Mouse (Mus musculus) c-Kit-positive CD71-negative TER-119-negative erythroid progenitor cells, embryonic 14.5 days (primary cell): ENCODE measurements at regions not wholly inside any gene's neighbourhood (a gene's known extent, or its start where the extent isn't known, plus 50 kb on each side); places are given as distances from the start of the nearest gene placed in this dataset.
"Not testable (repeated sequence)": the region's sequence is repeated elsewhere in the genome, so short reads cannot be mapped to it uniquely, and the experiment has no call there.

Experiments used
- DNase-seq: peaks from one replicate; pipeline ENCODE4 v3.0.0-alpha.2; 2013; ENCODE audit warnings: low read depth

DNA sequence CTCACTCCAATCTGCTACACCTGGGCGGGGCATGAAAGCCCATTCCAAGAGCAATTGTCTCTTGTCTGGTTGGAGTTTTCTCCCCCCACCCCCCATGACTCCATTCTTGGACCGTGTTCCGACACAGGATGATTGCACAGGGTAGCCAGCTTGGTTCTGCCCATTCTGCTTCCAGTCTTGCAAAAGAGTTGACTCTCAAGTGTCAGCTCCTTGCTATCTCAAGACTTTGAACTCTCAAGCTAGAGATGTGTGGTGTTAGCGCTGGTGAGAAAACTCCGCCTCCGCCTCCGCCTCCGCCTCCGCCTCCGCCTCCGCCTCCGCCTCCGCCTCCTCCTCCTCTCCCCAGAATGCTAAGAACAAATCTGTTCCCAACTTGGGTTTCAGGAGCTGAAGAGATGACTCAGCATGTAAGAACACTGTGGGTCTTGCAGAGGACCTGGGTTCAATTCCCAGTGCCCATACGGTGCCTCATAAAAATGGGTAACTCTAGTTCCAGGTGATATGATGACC is 135.1 kb downstream of the Bcat1 start:
- no peak for DNase-seq

DNA sequence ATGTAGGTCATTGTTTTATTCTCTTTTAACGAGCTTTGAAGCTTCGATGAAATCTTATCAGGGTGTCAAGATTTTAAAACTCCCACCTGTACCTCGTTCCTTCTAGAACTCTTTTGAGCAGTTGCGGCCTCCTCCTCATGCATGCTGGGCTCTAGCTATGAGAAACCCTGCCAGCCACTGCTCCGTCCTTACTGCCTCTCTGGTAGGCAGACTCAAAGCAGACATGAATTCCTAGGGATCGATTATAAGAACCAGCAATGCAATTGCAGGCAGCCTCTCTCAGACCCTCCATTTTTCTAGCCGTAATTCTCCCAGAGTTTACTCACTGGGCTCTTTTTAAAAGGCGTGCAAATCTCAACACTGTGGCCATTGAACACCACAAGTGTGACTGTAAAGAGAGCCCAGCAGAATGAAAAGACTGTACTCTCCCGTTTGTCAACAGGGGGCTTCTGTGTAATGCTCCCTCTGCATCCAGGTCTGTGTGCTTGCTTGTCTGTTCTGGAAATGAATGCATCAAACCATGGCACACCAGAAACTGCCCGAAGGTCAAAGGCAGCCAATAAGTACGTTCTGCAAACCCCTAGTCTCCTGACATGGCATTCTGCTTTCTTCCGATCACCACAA is 137.3 kb downstream of the Bcat1 start:
- DNase-seq, result no peak

GRCm38 (mm10) chr6:144937211-144937610 is 138.8 kb downstream of the Bcat1 start:
- no peak for DNase-seq

DNA sequence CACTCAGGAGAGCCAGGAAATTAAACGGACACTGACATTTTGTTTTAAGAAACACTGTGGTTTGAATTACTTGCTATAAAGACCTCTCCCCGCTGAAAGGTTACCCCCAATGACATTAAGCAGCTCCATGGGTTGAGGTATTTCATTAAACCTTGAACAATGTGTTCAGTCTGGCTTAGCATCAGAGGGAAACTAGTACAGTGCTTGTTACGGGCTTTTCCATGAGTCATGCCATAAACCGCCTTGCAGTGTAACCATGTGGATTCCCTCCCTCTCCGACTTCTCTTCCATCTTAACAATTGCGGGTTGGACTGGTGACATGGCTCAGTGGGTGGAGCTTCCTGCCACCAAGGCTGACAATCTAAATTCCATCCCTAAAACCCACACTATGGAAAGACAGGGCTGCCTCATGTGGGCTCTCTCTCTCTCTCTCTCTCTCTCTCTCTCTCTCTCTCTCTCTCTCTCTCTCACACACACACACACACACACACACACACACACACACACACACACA is 142.2 kb downstream of the Bcat1 start:
- DNase-seq, result no peak

DNA sequence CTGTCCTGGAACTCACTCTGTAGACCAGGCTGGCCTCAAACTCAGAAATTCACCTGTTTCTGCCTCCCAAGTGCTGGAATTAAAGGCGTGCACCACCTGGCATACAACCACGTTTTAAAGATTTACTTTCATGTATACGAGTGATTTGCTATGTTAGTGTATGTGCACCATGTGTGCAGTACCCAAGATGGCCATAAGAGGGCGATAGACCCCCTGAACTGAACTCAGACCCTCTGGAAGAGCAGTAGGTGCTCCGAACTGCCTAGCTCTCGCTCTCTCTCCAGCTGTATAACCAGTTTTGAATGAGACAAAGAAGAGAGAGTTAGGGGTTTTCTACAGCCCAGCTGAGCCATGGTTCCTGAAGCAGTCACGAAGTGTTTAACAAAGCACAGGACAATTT is 143.6 kb downstream of the Bcat1 start:
- no peak for DNase-seq

- DNase-seq, result no peak
These were observed 146.0 kb downstream of the Bcat1 start for GRCm38 (mm10) chr6:144929959-144930358.

- no peak for DNase-seq
These were observed 146.6 kb downstream of the Bcat1 start for GRCm38 (mm10) chr6:144929262-144929855.

- DNase-seq, result no peak
These were observed 145.8 kb upstream of the Sox5 start for GRCm38 (mm10) chr6:144927599-144927998.

DNA sequence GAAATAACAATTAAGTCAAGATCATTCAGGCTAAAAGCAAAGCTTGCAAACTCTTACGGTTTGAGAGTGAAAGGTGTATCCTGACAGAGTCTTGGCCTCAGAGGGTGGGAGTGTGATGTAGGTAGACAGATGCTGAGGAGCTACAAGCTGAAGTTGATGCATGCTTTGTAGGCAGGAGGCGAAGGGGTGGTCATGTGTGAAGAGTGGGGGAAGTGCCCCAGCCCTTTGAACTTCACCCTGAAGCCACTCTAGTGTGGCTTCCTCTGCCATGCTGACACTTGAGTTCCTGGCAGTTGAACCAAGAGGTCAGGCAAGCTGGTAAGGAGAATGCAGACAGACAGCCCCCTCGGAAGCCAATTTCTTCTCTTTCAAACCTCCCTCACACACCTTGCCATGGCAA is 141.0 kb upstream of the Sox5 start:
- no peak for DNase-seq

- no peak for DNase-seq
These were observed 138.0 kb upstream of the Sox5 start for GRCm38 (mm10) chr6:144919750-144920149.

- DNase-seq, result no peak
These were observed 135.4 kb upstream of the Sox5 start for GRCm38 (mm10) chr6:144917128-144917527.

GRCm38 (mm10) chr6:144911781-144912180 is 130.0 kb upstream of the Sox5 start:
- no peak for DNase-seq

GRCm38 (mm10) chr6:144910392-144910791 is 128.6 kb upstream of the Sox5 start:
- no peak for DNase-seq

GRCm38 (mm10) chr6:144908646-144909045 is 126.9 kb upstream of the Sox5 start:
- DNase-seq, result no peak

- no peak for DNase-seq
These were observed 121.4 kb upstream of the Sox5 start for GRCm38 (mm10) chr6:144903156-144903555.

DNA sequence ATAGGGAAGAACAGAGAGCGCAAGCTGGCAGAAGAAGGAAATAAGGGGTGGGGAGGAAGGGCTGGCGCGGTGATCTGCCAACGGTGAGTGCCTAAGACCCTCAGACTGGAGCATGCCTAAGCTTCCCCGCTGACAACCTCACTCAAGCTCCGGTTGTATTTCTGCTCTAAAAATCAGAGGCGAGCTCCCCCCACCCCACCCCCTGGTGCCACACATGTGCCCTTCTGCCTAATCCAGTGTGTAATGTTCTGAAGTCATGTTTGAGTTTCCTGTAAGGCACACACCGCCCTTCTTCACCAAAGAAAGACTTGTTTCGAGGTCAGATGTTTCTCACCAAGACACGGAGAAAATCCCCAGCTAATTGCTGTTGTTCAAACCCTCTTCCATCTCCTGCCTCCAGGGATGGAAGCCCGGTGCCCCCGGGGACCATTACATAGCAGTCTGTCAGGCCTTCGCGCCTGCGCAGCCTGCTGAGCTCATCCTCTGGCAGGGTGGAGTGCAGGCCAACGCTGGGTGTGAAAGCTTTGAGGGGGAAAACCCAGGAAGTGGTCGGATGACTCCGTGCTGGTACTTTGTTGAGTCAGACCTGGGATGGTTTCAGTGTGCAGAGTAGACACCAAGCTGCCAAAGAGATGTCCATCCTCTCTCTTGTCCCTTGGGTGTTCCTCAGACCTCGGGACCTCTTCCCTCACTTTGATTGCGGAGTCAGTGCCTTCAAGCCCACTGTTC is 120.7 kb upstream of the Sox5 start:
- DNase-seq, result peak; percentile 53

DNA sequence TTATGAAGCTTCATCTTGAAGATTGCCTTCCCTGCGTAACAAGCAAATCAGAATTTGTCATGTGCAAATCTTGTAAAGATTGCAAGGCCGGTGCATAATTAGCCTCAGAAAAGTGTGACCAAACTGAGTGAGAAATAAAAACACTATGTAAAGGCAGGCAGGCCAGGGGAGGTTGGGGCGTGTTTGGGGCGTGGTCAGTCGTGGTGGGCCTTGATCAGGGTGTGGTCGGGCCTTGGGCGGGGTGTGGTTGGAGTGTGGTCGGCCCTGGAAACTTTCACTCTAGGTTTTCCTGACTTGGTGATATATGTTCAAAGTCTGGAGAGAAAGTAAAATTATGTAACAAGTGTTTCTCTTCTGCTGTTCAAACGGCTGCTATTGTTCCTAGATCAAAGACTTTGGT is 120.0 kb upstream of the Sox5 start:
- DNase-seq, result peak; percentile 63

- DNase-seq, result not testable (repeated sequence)
These were observed 119.1 kb upstream of the Sox5 start for GRCm38 (mm10) chr6:144900858-144901257.

- no peak for DNase-seq
These were observed 115.7 kb upstream of the Sox5 start for GRCm38 (mm10) chr6:144897526-144897925.

- DNase-seq, result no peak
These were observed 109.1 kb upstream of the Sox5 start for GRCm38 (mm10) chr6:144890914-144891313.

- DNase-seq, result no peak
These were observed 108.4 kb upstream of the Sox5 start for GRCm38 (mm10) chr6:144890166-144890565.

DNA sequence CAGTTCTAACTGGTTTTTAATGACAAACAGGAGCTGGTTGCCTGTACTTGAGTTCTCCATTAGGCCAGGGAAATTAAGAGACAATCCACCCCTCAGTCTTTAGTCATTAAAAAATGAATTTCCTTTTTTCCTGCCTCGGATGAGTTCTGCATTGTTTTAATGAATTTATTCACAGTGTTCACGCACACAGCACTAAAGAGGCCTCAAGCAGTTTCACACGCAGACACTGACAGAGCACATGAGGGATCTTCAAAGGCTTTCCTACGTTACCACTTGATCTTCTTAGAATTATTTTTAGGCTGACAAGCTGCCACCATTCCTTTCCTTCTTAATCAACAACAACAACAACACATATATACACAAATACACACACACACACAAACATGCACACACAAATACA is 101.3 kb upstream of the Sox5 start:
- no peak for DNase-seq

DNA sequence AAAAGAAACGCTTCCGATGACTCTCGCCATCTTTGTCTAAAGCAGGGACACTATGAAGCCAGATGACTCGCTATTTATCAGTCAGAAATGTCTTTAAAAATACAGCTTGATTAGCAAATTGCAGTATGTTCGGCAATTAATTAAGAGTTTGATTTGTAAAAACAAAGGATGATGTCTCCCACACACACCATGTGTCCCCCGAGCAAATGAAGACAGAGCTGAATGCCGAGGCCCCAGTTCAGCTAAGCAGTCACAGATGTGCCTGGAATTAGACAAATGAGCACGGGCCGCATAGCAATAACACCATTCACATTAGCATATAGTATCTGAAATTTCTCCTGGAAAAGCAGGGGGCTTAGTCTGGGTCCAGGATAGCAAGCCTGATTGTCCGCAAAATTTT is 98.3 kb upstream of the Sox5 start:
- no peak for DNase-seq
